Mouse (Mus musculus) cerebral cortex, adult 2 months (tissue): Measurements from ENCODE around the gene Heg1.

Experiments
- WGBS: fragments of 180-500 bp; shearing (Covaris S2); methylation state at CpG from one replicate; pipeline ENCODE4 v1.1.7; 2018; 5-methylcytosine and 5-hydroxymethylcytosine counted together

Gene Heg1

GRCm38 (mm10) chr16:33684162-33684702, at the start of gene Heg1:
Heg1 (plus strand) TSS chr16:33684370.
- WGBS = under 1% methylated on average over 55 of the region's 57 CpGs

GRCm38 (mm10) chr16:33635836-33636595, 48.2 kb upstream of the Heg1 start:
- 52% methylated on average over 12 of the region's 12 CpGs for WGBS

GRCm38 (mm10) chr16:33641779-33642178, 42.4 kb upstream of the Heg1 start:
- WGBS = 31% methylated on average over 3 of the region's 3 CpGs

GRCm38 (mm10) chr16:33653116-33653515, 31.1 kb upstream of the Heg1 start:
- 93% methylated on average over 6 of the region's 6 CpGs for WGBS

GRCm38 (mm10) chr16:33655443-33655842, 28.7 kb upstream of the Heg1 start:
- 47% methylated on average over 3 of the region's 3 CpGs for WGBS

GRCm38 (mm10) chr16:33657191-33657590, 27.0 kb upstream of the Heg1 start:
- WGBS = 93% methylated on average over 3 of the region's 3 CpGs

GRCm38 (mm10) chr16:33658121-33658520, 26.0 kb upstream of the Heg1 start:
- 98% methylated on average over 3 of the region's 3 CpGs for WGBS

GRCm38 (mm10) chr16:33659521-33659920, 24.6 kb upstream of the Heg1 start:
- 75% methylated on average over 5 of the region's 5 CpGs for WGBS

- WGBS = 82% methylated on average over 5 of the region's 5 CpGs
Observed at GRCm38 (mm10) chr16:33660125-33660524, 24.0 kb upstream of the Heg1 start.

- WGBS = 97% methylated on average over 10 of the region's 10 CpGs
Observed at GRCm38 (mm10) chr16:33662841-33663240, 21.3 kb upstream of the Heg1 start.

- WGBS = 84% methylated on average over 6 of the region's 6 CpGs
Observed at GRCm38 (mm10) chr16:33666226-33666625, 17.9 kb upstream of the Heg1 start.

GRCm38 (mm10) chr16:33666985-33667538, 17.1 kb upstream of the Heg1 start:
- 94% methylated on average over 4 of the region's 4 CpGs for WGBS

- 98% methylated on average over 2 of the region's 2 CpGs for WGBS
Observed at GRCm38 (mm10) chr16:33668448-33668847, 15.7 kb upstream of the Heg1 start.

GRCm38 (mm10) chr16:33669072-33669471, 15.1 kb upstream of the Heg1 start:
- WGBS = 100% methylated on average over 1 of the region's 1 CpGs

GRCm38 (mm10) chr16:33670340-33670739, 13.8 kb upstream of the Heg1 start:
- 38% methylated on average over 3 of the region's 3 CpGs for WGBS

- WGBS = 98% methylated on average over 2 of the region's 2 CpGs
Observed at GRCm38 (mm10) chr16:33670933-33671332, 13.2 kb upstream of the Heg1 start.

GRCm38 (mm10) chr16:33672188-33672587, 12.0 kb upstream of the Heg1 start:
- WGBS = 91% methylated on average over 4 of the region's 4 CpGs

GRCm38 (mm10) chr16:33672643-33673042, 11.5 kb upstream of the Heg1 start:
- WGBS = 95% methylated on average over 4 of the region's 4 CpGs

- WGBS = 66% methylated on average over 14 of the region's 14 CpGs
Observed at GRCm38 (mm10) chr16:33673530-33674109, 10.6 kb upstream of the Heg1 start.

- 80% methylated on average over 10 of the region's 10 CpGs for WGBS
Observed at GRCm38 (mm10) chr16:33675151-33675847, 8.9 kb upstream of the Heg1 start.

GRCm38 (mm10) chr16:33675848-33676184, 8.4 kb upstream of the Heg1 start:
- 65% methylated on average over 3 of the region's 3 CpGs for WGBS
